Mouse (Mus musculus) lung, embryonic 14.5 days (tissue): ENCODE data around the gene Hnf1a. TPM values are rescaled to one million over a fixed set of nuclear protein-coding genes. Genes with fewer than 3 reads are reported as not detected.

Source experiments
- ATAC-seq: fragments of 200-750 bp; cut with Nextera tagmentation; 2 replicates; pipeline ENCODE4 v1.8.0; 2017; ENCODE audit warnings: mild to moderate bottlenecking, moderate TSS enrichment, moderate library complexity; ENCODE audit not compliant: insufficient read depth
- DNase-seq: peaks from one replicate; pipeline ENCODE4 v3.0.0-alpha.2; 2015
- H3K27ac ChIP-seq: fragments of 300-500 bp; sonication (generic); 2 replicates; pipeline ENCODE4 v1.5.1; 2014; ENCODE audit warnings: low read depth, mild to moderate bottlenecking, moderate library complexity
- H3K27me3 ChIP-seq: fragments of 300-500 bp; sonication (generic); 2 replicates; pipeline ENCODE4 v1.6.1; 2014; ENCODE audit warnings: low read length, control low read depth; ENCODE audit not compliant: insufficient read depth
- H3K36me3 ChIP-seq: fragments of 300-500 bp; sonication (generic); 2 replicates; pipeline ENCODE4 v1.6.1; 2014; ENCODE audit warnings: control low read depth; ENCODE audit not compliant: insufficient read depth
- H3K4me1 ChIP-seq: fragments of 300-500 bp; sonication (generic); 2 replicates; pipeline ENCODE4 v1.6.1; 2014; ENCODE audit warnings: antibody characterized with exemption, control low read depth; ENCODE audit not compliant: insufficient read depth
- H3K4me2 ChIP-seq: fragments of 300-500 bp; sonication (generic); 2 replicates; pipeline ENCODE4 v1.6.1; 2014; ENCODE audit warnings: mild to moderate bottlenecking
- H3K4me3 ChIP-seq: fragments of 300-500 bp; sonication (generic); 2 replicates; pipeline ENCODE4 v1.5.1; 2014; ENCODE audit warnings: low read depth, low read length
- H3K9ac ChIP-seq: fragments of 300-500 bp; sonication (generic); 2 replicates; pipeline ENCODE4 v1.6.1; 2014
- H3K9me3 ChIP-seq: fragments of 300-500 bp; sonication (generic); 2 replicates; pipeline ENCODE4 v1.6.1; 2016; ENCODE audit warnings: low read depth, low read length, control low read depth
- CTCF ChIP-seq: IDR thresholded peaks from 2 replicates; pipeline ENCODE4 v1.5.1; 2016; ENCODE audit warnings: antibody characterized with exemption, low read depth
- WGBS: fragments of 180-500 bp; shearing (Covaris S2); extraction: QIAGEN DNeasy Blood & Tissue Kit; methylation state at CpG from one replicate; pipeline ENCODE4 v1.1.7; 2014; 5-methylcytosine and 5-hydroxymethylcytosine counted together
- polyA plus RNA-seq: library from polyadenylated mRNA; unstranded; fragments of >200 nt; fragmentation: Nextera tagmentation; extraction: Ambion mirVana; gene quantifications from 2 replicates; pipeline ENCODE4 v1.2.1, GENCODE M21; 2014

Gene Hnf1a
- polyA plus RNA-seq, 1 experiment from 2014 or later: not detected

DNA sequence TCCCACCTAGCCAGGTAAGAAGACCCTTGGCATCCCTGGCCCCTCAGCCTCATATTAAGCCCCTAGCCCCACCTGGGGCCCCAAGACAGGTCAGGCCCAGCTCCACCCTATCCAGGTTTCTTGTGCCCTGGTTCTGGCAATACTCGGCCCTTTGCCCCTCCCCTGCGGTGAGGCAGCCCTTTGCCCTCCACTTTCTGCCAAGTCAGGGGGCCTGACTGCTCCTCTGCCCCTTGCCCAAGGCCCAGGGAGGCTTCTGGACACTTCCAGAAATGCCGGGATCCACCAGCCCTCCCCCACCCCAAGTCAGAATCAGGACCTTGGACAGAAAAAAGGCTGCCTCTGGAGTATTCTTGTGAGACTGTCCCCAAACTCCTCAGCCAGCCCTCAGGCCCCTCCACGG lies 1.8 kb downstream of the Hnf1a start:
- no peaks in the 10 kb centered on the region for H3K36me3 ChIP-seq
- DNase-seq (no peak), ATAC-seq (no peak)
- TF ChIP-seq CTCF: no peak
- no peak overlapping the region for H3K9ac ChIP-seq
- no peak overlapping the region for H3K27ac ChIP-seq
- H3K4me1 ChIP-seq: no peaks in the 10 kb centered on the region
- 6% methylated on average over 4 of the region's 4 CpGs for WGBS
- 0 out of 2 replicates have a peak, but pooled peaks cover 4% of the 10 kb centered on the region for H3K27me3 ChIP-seq
- no peaks in the 10 kb centered on the region for H3K9me3 ChIP-seq
- no peak overlapping the region for H3K4me2 ChIP-seq
- H3K4me3 ChIP-seq: no peak overlapping the region

GRCm38 (mm10) chr5:114968651-114969050 lies 2.2 kb downstream of the Hnf1a start:
- 0 out of 2 replicates have a peak, but pooled peaks cover 4% of the 10 kb centered on the region for H3K27me3 ChIP-seq
- H3K4me3 ChIP-seq: no peak overlapping the region
- no peaks in the 10 kb centered on the region for H3K36me3 ChIP-seq
- H3K9me3 ChIP-seq: no peaks in the 10 kb centered on the region
- 30% methylated on average over 7 of the region's 7 CpGs for whole genome bisulfite sequencing
- no peak overlapping the region for H3K9ac ChIP-seq
- H3K27ac ChIP-seq: no peak overlapping the region
- no peak for TF ChIP-seq CTCF
- ATAC-seq: no peak
- H3K4me1 ChIP-seq: no peaks in the 10 kb centered on the region
- H3K4me2 ChIP-seq: no peak overlapping the region
- no peak for DNase-seq

DNA sequence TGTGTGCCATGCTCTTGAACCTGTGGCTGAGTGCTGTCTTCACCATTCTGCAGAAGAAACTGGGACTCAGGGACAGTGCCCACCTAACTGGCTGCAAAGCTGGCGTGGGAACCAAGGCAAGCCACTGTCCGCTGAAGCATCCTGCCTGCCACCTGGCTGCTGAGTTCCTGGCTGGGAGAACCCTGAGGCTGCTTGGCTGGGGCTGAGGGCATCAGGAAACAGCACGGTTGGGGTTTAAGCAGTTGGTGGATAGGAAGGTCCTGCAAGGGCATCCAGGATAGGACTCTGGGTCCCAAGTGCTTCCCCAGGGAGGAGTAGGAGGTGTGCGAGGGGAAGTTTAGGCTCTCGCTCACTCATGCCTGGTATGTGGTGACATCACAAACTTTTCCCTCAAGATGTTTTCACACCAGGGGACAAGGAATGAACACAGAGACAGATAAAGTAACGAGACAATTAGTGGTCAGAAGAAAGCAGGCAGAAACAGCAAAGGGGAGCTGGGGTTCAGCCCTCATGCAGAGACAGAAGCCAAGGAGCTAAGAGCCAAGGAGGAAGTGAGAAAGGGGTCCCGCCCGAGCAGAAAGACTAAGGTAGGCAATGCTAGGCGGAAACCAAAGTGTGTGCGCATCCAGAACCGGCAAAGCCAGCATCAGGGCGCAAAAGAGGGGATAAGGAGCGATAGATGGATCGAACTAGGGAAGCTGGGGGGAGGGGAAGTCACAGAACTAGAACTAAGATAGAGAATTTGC lies 3.2 kb downstream of the Hnf1a start:
- Histone ChIP-seq H3K27ac (no peak overlapping the region), H3K9me3 (no peaks in the 10 kb centered on the region), H3K9ac (no peak overlapping the region), H3K36me3 (no peaks in the 10 kb centered on the region), H3K27me3 (0 out of 2 replicates have a peak, but pooled peaks cover 4% of the 10 kb centered on the region), H3K4me3 (no peak overlapping the region), H3K4me2 (no peak overlapping the region), H3K4me1 (no peaks in the 10 kb centered on the region)
- ATAC-seq (no peak), DNase-seq (no peak)
- no peak for TF ChIP-seq CTCF
- WGBS: 33% methylated on average over 14 of the region's 14 CpGs

GRCm38 (mm10) chr5:114964967-114965898 lies 5.7 kb downstream of the Hnf1a start:
- DNase-seq (no peak), ATAC-seq (no peak)
- H3K4me2 ChIP-seq: no peak overlapping the region
- H3K4me1 ChIP-seq: no peaks in the 10 kb centered on the region
- H3K27ac ChIP-seq: no peak overlapping the region
- 40% methylated on average over 17 of the region's 17 CpGs for WGBS
- H3K36me3 ChIP-seq: no peaks in the 10 kb centered on the region
- TF ChIP-seq CTCF: no peak
- no peak overlapping the region for H3K9ac ChIP-seq
- no peak overlapping the region for H3K4me3 ChIP-seq
- H3K27me3 ChIP-seq: 0 out of 2 replicates have a peak, but pooled peaks cover 4% of the 10 kb centered on the region
- H3K9me3 ChIP-seq: no peaks in the 10 kb centered on the region

GRCm38 (mm10) chr5:114964315-114964966 lies 6.5 kb downstream of the Hnf1a start:
- ATAC-seq (no peak), DNase-seq (no peak)
- WGBS: 30% methylated on average over 7 of the region's 7 CpGs
- TF ChIP-seq CTCF: no peak
- Histone ChIP-seq H3K36me3 (no peaks in the 10 kb centered on the region), H3K4me3 (no peak overlapping the region), H3K27me3 (0 out of 2 replicates have a peak, but pooled peaks cover 4% of the 10 kb centered on the region), H3K4me2 (no peak overlapping the region), H3K27ac (no peak overlapping the region), H3K9ac (no peak overlapping the region), H3K9me3 (no peaks in the 10 kb centered on the region), H3K4me1 (no peaks in the 10 kb centered on the region)

DNA sequence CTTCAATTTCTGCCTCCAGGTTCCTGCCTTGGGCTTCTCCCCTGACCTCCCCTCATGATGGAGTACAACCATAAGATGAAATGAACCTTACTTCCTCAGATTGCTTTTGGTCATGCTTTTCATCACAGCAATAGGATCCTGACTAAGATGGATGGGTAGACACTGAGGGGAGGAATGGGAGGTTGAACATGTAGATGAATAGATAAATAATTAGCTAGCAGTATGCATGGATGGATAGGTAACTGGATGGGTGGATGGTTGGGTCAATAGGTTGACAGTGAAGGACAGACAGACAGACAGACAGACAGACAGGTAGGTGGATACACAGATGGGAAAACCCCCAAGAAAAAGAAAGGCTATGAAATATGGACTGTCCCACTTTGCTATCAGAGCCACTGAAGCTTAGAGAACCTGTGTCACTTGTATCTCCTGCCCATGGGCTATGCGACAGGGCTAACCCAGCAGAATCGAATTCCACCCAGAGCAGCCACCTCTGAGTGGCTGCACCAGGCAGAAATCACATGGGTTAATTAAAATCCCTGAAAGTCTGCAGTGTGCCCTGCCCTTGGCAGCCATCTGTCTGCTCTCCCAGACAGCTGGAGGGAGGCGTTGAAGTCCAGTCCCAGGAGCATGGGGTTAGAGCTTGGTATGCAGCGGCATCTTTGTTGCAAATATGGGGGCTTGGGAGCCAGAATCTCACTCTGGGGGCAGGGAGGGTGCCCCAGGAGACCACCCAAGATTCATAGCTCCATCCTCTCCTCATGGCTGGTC lies 9.1 kb downstream of the Hnf1a start:
- DNase-seq (peak; percentile 43), ATAC-seq (peak; percentile 58)
- no peak for TF ChIP-seq CTCF
- Histone ChIP-seq H3K27me3 (no peaks in the 10 kb centered on the region), H3K36me3 (no peaks in the 10 kb centered on the region), H3K9ac (no peak overlapping the region), H3K9me3 (no peaks in the 10 kb centered on the region), H3K27ac (no peak overlapping the region), H3K4me1 (no peaks in the 10 kb centered on the region), H3K4me2 (no peak overlapping the region), H3K4me3 (no peak overlapping the region)
- WGBS: 24% methylated on average over 4 of the region's 4 CpGs
